Mouse (Mus musculus) hindbrain, embryonic 10.5 days (tissue): ENCODE results near the gene Zfp704. TPM values are rescaled to one million over a fixed set of nuclear protein-coding genes. Genes with fewer than 3 reads are reported as not detected.

ENCODE experiments used
- DNase-seq: peaks from one replicate; pipeline ENCODE4 v3.0.0-alpha.2; 2017; ENCODE audit warnings: low spot score
- H3K27ac ChIP-seq: fragments of 300-500 bp; sonication (generic); 2 replicates; pipeline ENCODE4 v1.5.1; 2016; ENCODE audit warnings: mild to moderate bottlenecking, moderate library complexity
- H3K27me3 ChIP-seq: fragments of 300-500 bp; sonication (generic); 2 replicates; pipeline ENCODE4 v1.6.1; 2016; ENCODE audit warnings: mild to moderate bottlenecking; ENCODE audit not compliant: poor library complexity, insufficient read depth, severe bottlenecking
- H3K36me3 ChIP-seq: fragments of 300-500 bp; sonication (generic); 2 replicates; pipeline ENCODE4 v1.6.1; 2016; ENCODE audit warnings: mild to moderate bottlenecking, moderate library complexity
- H3K4me1 ChIP-seq: fragments of 300-500 bp; sonication (generic); replicated peaks from 2 replicates; pipeline ENCODE4 v1.6.1; 2016; ENCODE audit warnings: mild to moderate bottlenecking
- H3K4me3 ChIP-seq: fragments of 300-500 bp; sonication (generic); 2 replicates; pipeline ENCODE4 v1.5.1; 2016; ENCODE audit warnings: mild to moderate bottlenecking, moderate library complexity
- H3K9me3 ChIP-seq: fragments of 300-500 bp; sonication (generic); 2 replicates; pipeline ENCODE4 v1.6.1; 2016; ENCODE audit warnings: mild to moderate bottlenecking, moderate library complexity
- WGBS: fragments of 180-500 bp; shearing (Covaris S2); methylation state at CpG from one replicate; pipeline ENCODE4 v1.1.7; 2016; 5-methylcytosine and 5-hydroxymethylcytosine counted together
- polyA plus RNA-seq: library from polyadenylated mRNA; unstranded; fragments of >200 nt; fragmentation: Nextera tagmentation; extraction: Ambion mirVana; gene quantifications from 2 replicates; pipeline ENCODE4 v1.2.1, GENCODE M21; 2016

Zfp704 gene
- polyA plus RNA-seq, 1 experiment from 2014 or later, result 4.2 TPM

GRCm38 (mm10) chr3:9407119-9407546 is 202.8 kb downstream of the Zfp704 start:
- H3K27ac ChIP-seq, result no peak overlapping the region
- WGBS, result 87% methylated on average over 9 of the region's 9 CpGs
- H3K4me1 ChIP-seq, result peaks cover 13% of the 10 kb centered on the region
- H3K9me3 ChIP-seq, result no peaks in the 10 kb centered on the region
- no peak overlapping the region for H3K4me3 ChIP-seq
- no peaks in the 10 kb centered on the region for H3K27me3 ChIP-seq
- no peaks in the 10 kb centered on the region for H3K36me3 ChIP-seq
- DNase-seq, result no peak

- no peaks in the 10 kb centered on the region for H3K36me3 ChIP-seq
- 85% methylated on average over 9 of the region's 9 CpGs for WGBS
- H3K27me3 ChIP-seq, result no peaks in the 10 kb centered on the region
- no peaks in the 10 kb centered on the region for H3K9me3 ChIP-seq
- H3K4me1 ChIP-seq, result peaks cover 19% of the 10 kb centered on the region
- H3K4me3 ChIP-seq, result no peak overlapping the region
- DNase-seq, result no peak
- no peak overlapping the region for H3K27ac ChIP-seq
Observed at GRCm38 (mm10) chr3:9405341-9405740, 204.5 kb downstream of the Zfp704 start.

GRCm38 (mm10) chr3:9403255-9404050 is 206.4 kb downstream of the Zfp704 start:
- WGBS, result 84% methylated on average over 5 of the region's 5 CpGs
- no peaks in the 10 kb centered on the region for H3K27me3 ChIP-seq
- H3K4me1 ChIP-seq, result peaks cover 20% of the 10 kb centered on the region
- H3K9me3 ChIP-seq, result no peaks in the 10 kb centered on the region
- no peaks in the 10 kb centered on the region for H3K36me3 ChIP-seq
- no peak overlapping the region for H3K4me3 ChIP-seq
- H3K27ac ChIP-seq, result no peak overlapping the region
- no peak for DNase-seq

- Histone ChIP-seq H3K9me3 (no peaks in the 10 kb centered on the region), H3K4me1 (peaks cover 22% of the 10 kb centered on the region), H3K36me3 (no peaks in the 10 kb centered on the region), H3K4me3 (no peak overlapping the region), H3K27me3 (no peaks in the 10 kb centered on the region), H3K27ac (no peak overlapping the region)
- no peak for DNase-seq
- 65% methylated on average over 5 of the region's 5 CpGs for WGBS
Observed at GRCm38 (mm10) chr3:9402836-9403235, 207.0 kb downstream of the Zfp704 start.

GRCm38 (mm10) chr3:9402345-9402744 is 207.5 kb downstream of the Zfp704 start:
- H3K4me1 ChIP-seq, result peaks cover 22% of the 10 kb centered on the region
- no peaks in the 10 kb centered on the region for H3K36me3 ChIP-seq
- no peaks in the 10 kb centered on the region for H3K9me3 ChIP-seq
- WGBS, result 81% methylated on average over 5 of the region's 5 CpGs
- no peak overlapping the region for H3K4me3 ChIP-seq
- H3K27me3 ChIP-seq, result no peaks in the 10 kb centered on the region
- H3K27ac ChIP-seq, result no peak overlapping the region
- DNase-seq, result no peak

GRCm38 (mm10) chr3:9401685-9402084 is 208.2 kb downstream of the Zfp704 start:
- Histone ChIP-seq H3K36me3 (no peaks in the 10 kb centered on the region), H3K27me3 (no peaks in the 10 kb centered on the region), H3K4me1 (peaks cover 22% of the 10 kb centered on the region), H3K27ac (0 out of 2 replicates have a peak overlapping the region, but pooled peaks have one; percentile 40), H3K4me3 (no peak overlapping the region), H3K9me3 (no peaks in the 10 kb centered on the region)
- 74% methylated on average over 6 of the region's 6 CpGs for WGBS
- no peak for DNase-seq

GRCm38 (mm10) chr3:9400886-9401221 is 209.0 kb downstream of the Zfp704 start:
- H3K9me3 ChIP-seq, result no peaks in the 10 kb centered on the region
- no peak overlapping the region for H3K4me3 ChIP-seq
- no peak overlapping the region for H3K27ac ChIP-seq
- no peak for DNase-seq
- H3K36me3 ChIP-seq, result no peaks in the 10 kb centered on the region
- H3K4me1 ChIP-seq, result peaks cover 22% of the 10 kb centered on the region
- 80% methylated on average over 3 of the region's 3 CpGs for WGBS
- H3K27me3 ChIP-seq, result no peaks in the 10 kb centered on the region

GRCm38 (mm10) chr3:9400201-9400885 is 209.5 kb downstream of the Zfp704 start:
- no peaks in the 10 kb centered on the region for H3K9me3 ChIP-seq
- WGBS, result 68% methylated on average over 3 of the region's 3 CpGs
- H3K36me3 ChIP-seq, result no peaks in the 10 kb centered on the region
- H3K27me3 ChIP-seq, result no peaks in the 10 kb centered on the region
- peaks cover 22% of the 10 kb centered on the region for H3K4me1 ChIP-seq
- no peak overlapping the region for H3K27ac ChIP-seq
- H3K4me3 ChIP-seq, result no peak overlapping the region
- no peak for DNase-seq

GRCm38 (mm10) chr3:9398271-9398670 is 211.6 kb downstream of the Zfp704 start:
- H3K9me3 ChIP-seq, result 0 out of 2 replicates have a peak, but pooled peaks cover 2% of the 10 kb centered on the region
- H3K36me3 ChIP-seq, result no peaks in the 10 kb centered on the region
- H3K4me1 ChIP-seq, result peaks cover 16% of the 10 kb centered on the region; the same call in 1 of the 2 replicates
- H3K27ac ChIP-seq, result no peak overlapping the region
- DNase-seq, result no peak
- 64% methylated on average over 5 of the region's 5 CpGs for WGBS
- no peak overlapping the region for H3K4me3 ChIP-seq
- H3K27me3 ChIP-seq, result no peaks in the 10 kb centered on the region
